Mouse (Mus musculus): Measurements from ENCODE around the gene Hyal1. TPM values are rescaled to one million over a fixed set of nuclear protein-coding genes. Genes with fewer than 3 reads are reported as not detected.

Hyal1 gene
- polyA plus RNA-seq, 1 experiment, result 13.9 TPM

GRCm38 (mm10) chr9:107547957-107548356 is 28.8 kb upstream of the Hyal1 start:
- Histone ChIP-seq H3K4me3 (ENCODE audit: insufficient read depth, low read length) (no peak overlapping the region), H3K27ac (ENCODE audit: insufficient read depth, low read length) (no peak overlapping the region), H3K4me1 (ENCODE audit: control insufficient read depth, insufficient read depth, low read length) (peaks cover 5% of the 10 kb centered on the region; the same call in 1 of the 2 replicates)
- no peak for TF ChIP-seq CTCF (IDR thresholded peaks at IDR 0.05; ENCODE audit: borderline replicate concordance, insufficient read depth, low read length)
- no peak for TF ChIP-seq POLR2A (IDR thresholded peaks at IDR 0.05; ENCODE audit: low read depth, low read length)

- Histone ChIP-seq H3K4me1 (ENCODE audit: control insufficient read depth, insufficient read depth, low read length) (peaks cover 5% of the 10 kb centered on the region; the same call in 1 of the 2 replicates), H3K4me3 (ENCODE audit: insufficient read depth, low read length) (no peak overlapping the region), H3K27ac (ENCODE audit: insufficient read depth, low read length) (no peak overlapping the region)
- TF ChIP-seq CTCF (IDR thresholded peaks at IDR 0.05; ENCODE audit: borderline replicate concordance, insufficient read depth, low read length) (no peak), POLR2A (IDR thresholded peaks at IDR 0.05; ENCODE audit: low read depth, low read length) (no peak)
Measured at GRCm38 (mm10) chr9:107548820-107549219, 27.9 kb upstream of the Hyal1 start.

- TF ChIP-seq POLR2A (IDR thresholded peaks at IDR 0.05; ENCODE audit: low read depth, low read length), result no peak
- no peak for TF ChIP-seq CTCF (IDR thresholded peaks at IDR 0.05; ENCODE audit: borderline replicate concordance, insufficient read depth, low read length)
- no peak overlapping the region for H3K27ac ChIP-seq (ENCODE audit: insufficient read depth, low read length)
- no peak overlapping the region for H3K4me3 ChIP-seq (ENCODE audit: insufficient read depth, low read length)
- H3K4me1 ChIP-seq (ENCODE audit: control insufficient read depth, insufficient read depth, low read length), result peaks cover 5% of the 10 kb centered on the region; the same call in 1 of the 2 replicates
Measured at GRCm38 (mm10) chr9:107549297-107550074, 27.2 kb upstream of the Hyal1 start.

GRCm38 (mm10) chr9:107550491-107551116 is 26.1 kb upstream of the Hyal1 start:
- Histone ChIP-seq H3K27ac (ENCODE audit: insufficient read depth, low read length) (no peak overlapping the region), H3K4me3 (ENCODE audit: insufficient read depth, low read length) (no peak overlapping the region), H3K4me1 (ENCODE audit: control insufficient read depth, insufficient read depth, low read length) (peaks cover 5% of the 10 kb centered on the region; the same call in 1 of the 2 replicates)
- TF ChIP-seq CTCF (IDR thresholded peaks at IDR 0.05; ENCODE audit: borderline replicate concordance, insufficient read depth, low read length) (no peak), POLR2A (IDR thresholded peaks at IDR 0.05; ENCODE audit: low read depth, low read length) (no peak)

GRCm38 (mm10) chr9:107551117-107551889 is 25.4 kb upstream of the Hyal1 start, which contains the start of gene Rassf1:
Gene Rassf1 (plus strand): TSS chr9:107551555.
- H3K27ac ChIP-seq (ENCODE audit: insufficient read depth, low read length), result peak within 1 kb of the TSS; percentile 27
- TF ChIP-seq POLR2A (IDR thresholded peaks at IDR 0.05; ENCODE audit: low read depth, low read length) (peak; percentile 83), CTCF (IDR thresholded peaks at IDR 0.05; ENCODE audit: borderline replicate concordance, insufficient read depth, low read length) (no peak)
- peak within 1 kb of the TSS; percentile 62 for H3K4me3 ChIP-seq (ENCODE audit: insufficient read depth, low read length)
- H3K4me1 ChIP-seq (ENCODE audit: control insufficient read depth, insufficient read depth, low read length), result peaks cover 5% of the 10 kb centered on the region; the same call in 1 of the 2 replicates

- TF ChIP-seq CTCF (IDR thresholded peaks at IDR 0.05; ENCODE audit: borderline replicate concordance, insufficient read depth, low read length) (no peak), POLR2A (IDR thresholded peaks at IDR 0.05; ENCODE audit: low read depth, low read length) (peak; percentile 72)
- Histone ChIP-seq H3K4me1 (ENCODE audit: control insufficient read depth, insufficient read depth, low read length) (peaks cover 5% of the 10 kb centered on the region; the same call in 1 of the 2 replicates), H3K27ac (ENCODE audit: insufficient read depth, low read length) (peak overlapping the region; percentile 27), H3K4me3 (ENCODE audit: insufficient read depth, low read length) (peak overlapping the region; percentile 62)
Measured at GRCm38 (mm10) chr9:107551890-107552355, 24.8 kb upstream of the Hyal1 start.

GRCm38 (mm10) chr9:107552690-107553393 is 23.9 kb upstream of the Hyal1 start:
- Histone ChIP-seq H3K4me1 (ENCODE audit: control insufficient read depth, insufficient read depth, low read length) (peaks cover 12% of the 10 kb centered on the region), H3K27ac (ENCODE audit: insufficient read depth, low read length) (no peak overlapping the region), H3K4me3 (ENCODE audit: insufficient read depth, low read length) (peak overlapping the region; percentile 62)
- TF ChIP-seq CTCF (IDR thresholded peaks at IDR 0.05; ENCODE audit: borderline replicate concordance, insufficient read depth, low read length) (no peak), POLR2A (IDR thresholded peaks at IDR 0.05; ENCODE audit: low read depth, low read length) (no peak)

- Histone ChIP-seq H3K27ac (ENCODE audit: insufficient read depth, low read length) (peak overlapping the region; percentile 55), H3K4me1 (ENCODE audit: control insufficient read depth, insufficient read depth, low read length) (peaks cover 12% of the 10 kb centered on the region), H3K4me3 (ENCODE audit: insufficient read depth, low read length) (peak overlapping the region; percentile 62)
- TF ChIP-seq CTCF (IDR thresholded peaks at IDR 0.05; ENCODE audit: borderline replicate concordance, insufficient read depth, low read length) (no peak), POLR2A (IDR thresholded peaks at IDR 0.05; ENCODE audit: low read depth, low read length) (no peak)
Measured at GRCm38 (mm10) chr9:107553541-107554318, 23.0 kb upstream of the Hyal1 start.

Data from embryonic fibroblast, embryonic 13.5 days (primary cell).